Mouse (Mus musculus) thymus, postnatal 4 days (tissue): ENCODE measurements around the gene Flad1.

Source experiments
- DNase-seq: peaks from one replicate; pipeline ENCODE4 v3.0.0; 2021

The Flad1 gene

DNA sequence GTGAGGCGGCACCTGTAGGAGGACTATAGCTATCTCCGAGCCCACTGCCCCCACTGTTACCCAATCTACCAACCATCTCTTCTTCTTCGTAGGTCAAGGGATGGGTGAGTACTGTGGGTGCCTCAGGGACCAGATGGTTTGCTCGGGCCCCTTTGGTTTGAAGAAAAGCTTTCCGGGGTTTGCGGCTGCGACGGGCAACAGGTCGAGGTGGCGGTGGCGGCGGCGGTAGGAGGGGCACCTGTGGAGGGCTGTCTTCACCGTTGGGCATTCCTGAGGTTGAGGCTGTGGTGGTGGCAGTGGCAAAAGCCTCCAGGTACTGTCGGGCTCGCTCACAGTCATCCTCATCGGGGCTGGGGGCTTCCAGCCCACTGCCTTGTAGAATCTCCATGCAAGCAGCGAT is 31.0 kb downstream of the Flad1 start:
- DNase-seq: peak; percentile 28

DNA sequence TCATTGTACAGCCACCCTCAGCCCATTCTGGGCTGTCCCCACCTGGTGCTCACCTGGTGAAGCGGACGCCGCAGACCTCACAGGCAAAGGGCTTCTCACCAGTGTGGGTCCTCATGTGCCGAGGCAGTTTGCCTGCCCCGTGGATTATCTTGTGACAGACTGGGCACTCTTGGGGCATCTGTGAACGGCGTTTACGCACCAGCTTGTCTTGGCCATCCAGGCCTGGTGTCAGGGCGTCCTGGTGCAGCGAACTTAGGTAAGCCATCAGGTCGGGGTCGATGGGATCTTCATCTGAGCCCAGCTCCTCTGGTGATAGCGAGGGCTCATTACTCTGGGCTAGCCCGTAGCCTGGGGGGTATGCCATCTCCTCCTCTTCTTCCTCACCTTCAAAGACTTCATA is 31.4 kb downstream of the Flad1 start:
- DNase-seq: peak; percentile 13

DNA sequence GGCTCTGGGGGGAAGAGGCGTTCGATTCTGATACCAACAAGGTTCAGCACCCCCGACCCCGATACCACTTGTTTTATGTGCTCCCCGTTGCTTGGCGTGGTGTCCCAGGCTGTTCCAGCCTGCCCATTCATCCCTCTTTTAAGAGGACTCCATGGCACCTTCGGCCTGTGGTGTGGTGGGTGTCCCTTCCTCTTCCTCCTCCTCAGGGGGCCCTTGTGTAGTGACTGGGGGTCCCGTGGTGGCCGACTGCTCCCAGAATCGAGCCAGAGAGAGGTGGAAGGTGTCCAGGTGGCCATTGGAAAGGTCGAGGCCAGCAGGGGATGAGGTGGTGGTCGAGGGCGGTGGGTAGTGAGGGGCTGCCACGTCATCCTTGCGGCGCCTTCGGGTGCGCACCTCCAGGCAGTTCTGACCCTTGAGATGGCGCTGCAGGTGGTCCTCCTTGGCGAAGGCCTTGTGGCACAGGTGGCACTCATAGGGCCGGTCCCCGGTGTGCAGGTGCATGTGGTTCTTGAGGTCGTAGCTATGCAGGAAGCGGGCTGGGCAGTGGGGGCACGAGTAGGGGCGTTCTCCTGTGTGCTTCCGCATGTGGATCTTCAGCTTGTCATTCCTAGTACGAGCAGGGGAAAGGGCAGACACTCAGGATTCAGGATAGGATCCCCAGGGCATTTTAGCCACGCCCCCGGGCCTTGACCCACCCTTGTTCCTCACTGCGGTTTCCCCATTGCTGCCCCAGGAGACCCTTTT is 32.1 kb downstream of the Flad1 start:
- peak; percentile 63 for DNase-seq

DNA sequence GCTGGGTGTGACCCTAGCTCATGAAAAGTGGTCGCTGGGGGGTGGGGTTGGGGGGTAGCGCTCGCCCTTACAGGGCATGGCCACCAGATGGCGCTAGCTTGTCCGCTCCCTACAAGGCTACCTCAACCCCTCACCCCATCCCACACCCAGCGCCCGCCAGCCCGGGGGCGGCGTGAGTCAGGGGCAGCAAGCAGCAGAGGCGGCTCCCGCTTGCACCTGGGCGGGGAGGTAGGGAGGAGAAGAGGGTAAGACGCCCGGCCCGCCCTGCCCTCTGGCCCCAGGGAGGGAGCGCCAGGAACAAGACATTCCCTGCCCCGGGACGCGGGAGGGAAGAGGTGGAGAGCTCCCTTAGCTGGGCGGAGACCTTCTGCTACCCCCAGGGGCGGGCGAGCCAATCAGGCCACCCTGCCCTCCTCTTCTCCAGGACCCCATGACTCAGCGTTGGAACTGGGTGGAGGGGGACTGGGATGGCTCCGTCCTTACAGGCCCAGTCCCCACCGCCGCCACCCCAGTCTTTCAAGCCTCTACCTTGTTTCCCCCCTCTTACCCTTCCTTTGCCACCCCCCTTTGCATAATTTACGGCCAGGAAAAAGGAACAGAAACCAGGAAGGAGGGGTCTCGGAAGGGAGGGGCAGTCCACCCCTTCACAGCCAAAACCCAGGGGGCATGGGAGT is 33.1 kb downstream of the Flad1 start:
- peak; percentile 88 for DNase-seq

DNA sequence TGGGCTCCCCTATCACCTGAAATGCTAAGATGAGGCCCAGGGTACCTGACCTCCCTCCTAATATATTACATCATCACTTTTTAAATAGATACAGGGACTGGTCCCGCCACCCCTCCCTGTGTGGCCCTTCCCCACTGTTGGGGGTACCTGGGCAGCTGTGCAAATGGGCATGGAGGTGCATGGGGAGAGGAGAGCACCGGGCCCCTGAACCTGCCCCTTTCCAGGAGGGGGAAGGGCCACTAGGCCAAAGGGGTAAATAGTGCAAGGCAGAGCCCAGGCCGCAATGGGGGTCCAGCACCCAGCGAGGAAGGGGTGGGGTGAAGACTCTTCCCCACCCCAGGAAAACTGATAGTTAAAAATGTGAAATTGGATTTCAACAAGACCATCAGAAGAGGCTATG is 33.8 kb downstream of the Flad1 start:
- DNase-seq: peak; percentile 18

DNA sequence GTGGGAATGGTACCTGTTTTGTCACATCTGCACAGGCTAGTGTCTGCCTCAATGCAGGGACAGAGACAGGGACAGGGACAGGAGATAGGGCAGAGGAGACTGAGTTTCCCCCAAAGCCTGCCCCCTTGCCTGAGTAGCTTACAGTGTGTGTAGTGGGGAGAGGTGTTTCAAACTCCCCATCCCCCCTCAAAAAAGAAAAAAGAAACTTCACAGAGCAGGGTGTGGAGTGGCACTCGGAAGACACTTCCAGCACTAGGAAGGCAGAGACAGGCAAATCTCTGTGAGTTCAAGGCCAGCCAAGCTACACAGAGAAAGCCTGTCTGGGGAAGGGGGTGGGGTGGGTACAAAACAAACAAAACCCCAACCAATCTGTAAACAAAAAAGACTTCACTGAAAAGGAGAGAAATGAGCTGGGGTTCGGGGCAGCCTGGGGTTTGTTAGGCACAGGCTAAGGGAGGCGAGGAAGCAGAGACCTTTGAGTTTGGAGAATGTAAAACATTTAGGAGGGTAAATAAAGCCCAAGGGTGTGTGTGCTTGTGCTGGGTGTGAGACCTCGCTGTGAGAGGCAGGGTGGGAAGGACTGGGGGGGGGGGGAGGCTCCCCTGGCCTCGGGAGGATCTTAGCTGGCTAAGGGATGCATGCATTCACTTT is 38.0 kb downstream of the Flad1 start:
- DNase-seq: no peak

DNA sequence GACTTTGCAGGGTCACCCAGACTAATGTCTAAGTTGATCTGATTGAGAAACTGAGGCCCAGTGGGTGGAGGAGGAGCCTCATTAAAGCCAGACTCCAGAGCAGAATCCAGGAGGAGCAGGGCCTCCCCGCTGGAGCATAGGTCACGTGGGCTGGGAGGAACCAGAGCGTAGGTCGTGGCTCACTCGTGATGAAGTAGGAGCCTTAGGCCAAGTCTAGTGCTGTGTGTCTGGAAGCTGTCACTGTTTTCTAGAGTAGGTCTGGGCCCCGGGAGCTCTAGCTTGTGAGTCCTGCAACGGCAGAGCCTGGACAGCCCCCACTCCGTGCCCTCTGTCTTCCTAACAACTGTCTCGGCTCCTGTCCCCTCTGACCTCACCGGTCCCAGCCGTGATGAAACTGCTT is 44.3 kb downstream of the Flad1 start:
- no peak for DNase-seq

DNA sequence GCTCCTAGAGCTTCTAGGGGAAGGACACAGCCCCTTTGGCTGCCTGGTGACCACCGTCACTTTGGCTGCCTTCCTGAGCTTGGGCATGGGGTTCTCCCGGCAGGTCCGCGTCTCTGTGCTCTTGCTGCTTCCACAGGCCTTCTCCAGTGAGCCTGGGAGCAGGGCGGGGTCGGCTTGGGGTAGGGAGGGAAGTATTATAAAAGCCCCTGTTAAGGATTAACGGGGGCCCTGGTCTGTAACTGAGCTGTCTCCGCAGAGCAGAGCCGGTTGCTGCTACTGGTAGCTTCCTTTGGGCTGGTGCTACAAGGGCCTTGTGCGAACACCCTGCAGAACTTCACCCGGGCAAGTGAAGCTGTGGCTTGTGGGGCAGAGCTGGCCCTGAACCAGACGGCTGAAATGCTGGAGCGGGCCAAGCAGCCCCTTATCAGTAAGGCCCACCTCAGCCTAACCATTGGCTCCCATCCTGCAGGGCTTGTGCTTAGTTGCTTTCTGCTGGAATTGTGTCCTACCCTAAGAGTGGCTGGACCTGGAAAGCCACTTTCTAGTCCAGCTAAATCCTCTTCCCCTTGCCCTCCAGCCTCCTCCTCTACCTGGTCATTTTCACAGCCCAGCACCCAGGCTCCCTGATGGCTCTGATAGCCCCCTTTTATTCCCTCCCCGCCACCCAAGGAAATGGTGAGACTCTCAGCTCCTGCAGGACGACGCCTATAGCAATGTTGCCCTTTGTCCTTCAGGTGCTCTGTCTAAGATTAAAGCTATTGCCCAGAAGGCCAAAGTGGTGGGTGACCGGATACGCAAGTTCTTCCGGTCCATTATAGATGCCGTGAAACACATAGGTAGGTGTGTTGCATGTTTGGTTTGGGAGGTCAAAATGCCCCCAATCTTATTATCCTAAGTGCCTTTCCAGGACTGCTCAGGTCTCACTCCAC is 45.9 kb downstream of the Flad1 start:
- no peak for DNase-seq

DNA sequence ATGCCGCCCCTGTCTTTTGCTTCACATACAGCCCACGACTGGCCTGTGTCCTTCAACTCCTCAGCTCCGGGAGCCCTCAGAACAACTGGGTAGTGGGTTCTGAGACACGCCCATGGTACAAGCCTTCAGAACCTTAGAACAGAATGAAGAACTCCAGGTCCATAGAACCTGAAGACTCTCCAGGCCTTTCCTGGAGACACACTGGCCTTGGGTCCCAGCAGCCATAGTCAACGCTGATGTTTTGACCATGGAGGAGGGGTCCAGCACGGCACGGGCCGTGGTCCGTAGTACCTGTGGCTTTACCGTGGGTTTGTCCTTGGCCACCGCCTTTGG is 46.6 kb downstream of the Flad1 start, which contains the start of gene Dcst1:
Gene Dcst1 (minus strand): TSS at position 101 of the 333 bp plus-strand sequence.
- no peak for DNase-seq

DNA sequence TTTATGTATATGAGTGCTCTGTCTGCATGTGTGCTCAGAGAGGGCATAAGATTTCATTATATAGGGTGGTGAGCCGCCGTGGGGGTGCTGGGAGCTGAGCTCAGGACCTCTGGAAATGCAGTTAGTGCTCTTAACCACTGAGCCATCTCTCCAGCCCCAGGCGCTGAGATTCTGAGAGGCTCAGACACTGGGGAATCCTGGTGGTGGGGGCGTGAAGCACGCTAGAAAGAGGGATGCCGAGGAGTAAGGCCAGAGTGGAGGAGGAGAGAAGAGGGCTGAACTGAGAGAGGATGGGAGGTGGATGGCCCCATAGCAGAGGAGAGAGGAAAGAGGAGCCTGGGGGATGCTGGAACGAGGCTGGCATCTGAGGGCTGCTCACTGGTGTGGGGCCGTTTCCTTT is 47.0 kb downstream of the Flad1 start:
- DNase-seq: no peak

DNA sequence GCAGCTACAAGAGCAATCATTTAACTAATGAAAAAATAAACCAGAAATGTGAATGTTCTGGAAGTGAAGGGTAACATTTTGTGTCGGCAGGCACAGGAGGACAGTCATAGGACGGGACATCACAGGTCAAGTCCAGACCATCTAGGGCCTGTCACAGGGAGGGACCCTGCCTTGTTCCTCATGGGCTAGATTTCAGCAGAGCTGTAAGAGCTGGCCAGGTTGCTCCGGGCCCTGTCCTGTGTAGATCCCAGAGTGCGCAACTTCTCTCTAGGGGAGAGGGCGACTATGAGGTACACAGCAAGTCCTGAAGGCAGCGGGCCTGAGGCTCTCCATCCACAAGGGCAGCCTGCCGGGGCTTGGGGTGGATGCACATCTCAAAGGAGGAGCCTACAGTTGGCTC is 50.0 kb downstream of the Flad1 start, which contains the start of gene Dcst2:
Gene Dcst2 (plus strand): TSS at position 301 of the 400 bp plus-strand sequence.
- DNase-seq: no peak

DNA sequence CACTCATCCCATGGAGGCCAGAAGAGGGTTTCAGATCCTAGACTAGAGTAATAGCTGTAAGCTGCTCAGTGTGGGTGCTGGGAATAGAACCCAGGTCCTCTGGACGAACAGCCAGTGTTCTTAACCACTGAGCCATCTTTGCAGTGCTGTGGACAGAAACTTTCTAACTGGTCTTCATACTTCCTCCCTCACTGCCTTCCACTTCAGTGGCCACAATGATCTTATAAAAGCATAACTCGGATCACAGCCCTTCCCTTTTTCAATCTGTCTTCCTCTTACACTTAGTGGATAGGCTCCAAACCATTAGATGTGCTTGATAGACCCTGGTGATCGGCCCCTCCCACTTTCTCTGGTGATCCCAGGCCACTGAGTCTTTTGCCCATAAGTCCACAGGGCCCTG is 51.4 kb downstream of the Flad1 start:
- no peak for DNase-seq

DNA sequence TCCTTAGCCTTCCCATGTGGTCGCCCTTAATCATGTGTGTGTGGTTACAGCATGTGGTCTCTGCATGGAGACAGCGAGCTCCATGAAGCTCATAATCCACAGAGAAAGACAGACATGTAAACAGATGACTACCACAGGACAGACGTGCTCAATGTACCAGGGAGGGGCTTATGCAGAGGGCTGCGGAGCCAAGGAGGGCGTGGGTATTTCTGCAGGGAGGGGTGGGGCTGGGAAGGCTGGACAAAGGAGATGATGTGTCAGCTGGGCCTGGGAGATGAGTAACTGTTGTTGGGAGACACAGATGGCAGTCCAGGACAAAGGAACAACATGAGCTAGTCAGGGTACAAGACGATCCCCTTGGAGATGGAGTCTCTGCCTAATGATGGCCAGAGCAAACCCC is 52.0 kb downstream of the Flad1 start:
- no peak for DNase-seq

DNA sequence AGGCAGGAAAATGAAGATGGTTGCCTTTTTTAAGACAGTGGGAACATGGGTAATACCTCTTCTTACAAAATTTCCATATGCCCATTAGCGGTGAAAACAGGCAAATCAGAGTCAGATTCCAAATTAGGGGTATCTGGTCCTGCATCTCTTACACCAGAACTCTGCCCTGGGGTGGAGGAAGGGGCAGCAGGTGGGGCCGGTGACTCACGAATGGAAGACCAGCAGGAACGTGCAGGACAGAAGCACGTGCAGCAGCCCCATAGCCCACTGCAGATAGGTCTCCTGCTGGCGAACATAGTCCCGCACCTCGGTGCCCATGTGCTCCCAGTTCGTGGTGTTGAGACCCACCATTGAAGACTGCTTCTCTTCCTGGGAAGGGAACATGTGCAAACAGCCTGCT is 55.6 kb downstream of the Flad1 start:
- DNase-seq: no peak

DNA sequence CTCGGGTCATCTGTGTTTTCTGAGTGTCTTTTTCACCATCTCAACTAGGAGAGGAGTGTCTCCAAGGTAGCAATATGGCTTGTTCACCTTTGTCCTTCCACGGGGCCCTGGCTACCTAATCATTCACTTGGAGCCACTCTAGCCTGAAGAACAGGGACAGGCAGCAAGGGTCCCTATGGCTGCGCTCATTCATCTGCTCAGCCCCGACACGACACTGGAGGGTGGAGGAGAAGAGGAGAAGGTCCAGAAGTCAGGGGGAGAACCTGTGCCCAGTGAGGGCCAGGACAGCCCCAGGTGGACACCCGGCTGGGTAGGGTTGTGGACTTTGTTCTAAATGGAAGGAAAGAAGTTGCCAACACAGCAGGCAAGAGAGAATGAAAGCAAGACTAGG is 56.2 kb downstream of the Flad1 start:
- DNase-seq: no peak

DNA sequence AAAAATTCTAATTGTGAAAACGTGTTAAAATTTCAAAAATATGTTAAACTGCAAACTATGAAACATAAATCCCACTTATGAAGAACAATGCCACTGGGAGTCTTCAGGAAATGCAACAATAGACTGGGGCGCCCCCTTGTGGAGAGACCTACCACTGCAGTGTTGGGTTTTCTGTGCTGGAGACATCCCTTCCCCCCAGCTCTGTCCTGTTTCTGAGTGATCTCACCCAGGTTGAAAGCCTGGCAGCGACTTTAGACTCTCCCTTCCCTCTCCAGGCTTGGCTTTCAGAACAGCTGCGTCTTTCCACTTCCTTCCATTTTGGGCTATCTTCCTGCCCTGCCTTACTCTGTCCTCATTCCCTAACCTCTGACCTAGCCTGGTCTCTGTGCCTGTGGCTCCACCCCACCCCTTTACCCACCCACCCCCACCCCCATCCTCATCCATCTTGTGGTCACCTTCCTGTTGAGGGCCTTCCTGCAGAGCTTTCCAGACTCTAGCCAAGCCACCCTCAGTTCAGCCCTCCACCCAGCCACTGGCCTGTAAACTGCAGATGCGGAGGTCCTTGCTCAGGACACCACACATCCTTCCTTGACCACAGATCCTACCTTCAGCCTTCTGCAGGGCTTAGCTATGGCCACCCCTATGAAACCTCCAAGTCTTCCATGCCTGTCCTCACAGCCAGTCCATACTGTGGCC is 56.7 kb downstream of the Flad1 start:
- DNase-seq: peak; percentile 91

DNA sequence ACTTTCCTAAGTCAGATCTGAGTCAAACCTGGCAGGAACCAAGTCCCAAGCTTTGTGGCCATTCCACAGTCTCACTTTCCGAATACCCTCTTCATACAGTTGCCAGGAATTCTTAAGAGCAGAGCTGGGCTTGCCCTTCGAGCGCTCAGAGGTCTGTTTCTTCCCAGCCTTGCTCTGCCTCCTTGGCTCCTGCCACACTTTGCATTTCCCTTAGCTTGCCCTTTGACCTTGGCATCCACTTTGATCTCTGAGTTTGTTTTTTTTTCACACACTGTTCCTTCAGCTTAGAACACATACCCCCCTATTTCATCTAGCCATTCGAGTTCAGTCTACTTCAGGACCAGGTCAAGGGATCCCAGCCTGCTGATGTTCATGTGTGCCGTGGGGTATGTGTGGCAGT is 60.4 kb downstream of the Flad1 start:
- no peak for DNase-seq
